Mouse (Mus musculus) neutrophil, adult 5-6 weeks (primary cell): ENCODE results near the gene Gm7138. TPM values are rescaled to one million over a fixed set of nuclear protein-coding genes. Genes with fewer than 3 reads are reported as not detected.
"Not testable (repeated sequence)": the region's sequence is repeated elsewhere in the genome, so short reads cannot be mapped to it uniquely, and the experiment has no call there.

Experiments
- ATAC-seq: fragments of 151-379, 151-347 bp; 2 replicates; pipeline ENCODE4 v1.8.0; 2017; ENCODE audit warnings: mild to moderate bottlenecking, moderate TSS enrichment; ENCODE audit not compliant: insufficient number of reproducible peaks, poor library complexity, low FRiP score, severe bottlenecking; ENCODE audit errors: extremely low read depth
- total RNA-seq: library from RNA; stranded (forward); fragments of 200-1000 nt; gene quantifications from 2 replicates; pipeline ENCODE4 v1.2.3, GENCODE M21; 2017

Gm7138 gene
- not detected in 2 replicates for total RNA-seq

DNA sequence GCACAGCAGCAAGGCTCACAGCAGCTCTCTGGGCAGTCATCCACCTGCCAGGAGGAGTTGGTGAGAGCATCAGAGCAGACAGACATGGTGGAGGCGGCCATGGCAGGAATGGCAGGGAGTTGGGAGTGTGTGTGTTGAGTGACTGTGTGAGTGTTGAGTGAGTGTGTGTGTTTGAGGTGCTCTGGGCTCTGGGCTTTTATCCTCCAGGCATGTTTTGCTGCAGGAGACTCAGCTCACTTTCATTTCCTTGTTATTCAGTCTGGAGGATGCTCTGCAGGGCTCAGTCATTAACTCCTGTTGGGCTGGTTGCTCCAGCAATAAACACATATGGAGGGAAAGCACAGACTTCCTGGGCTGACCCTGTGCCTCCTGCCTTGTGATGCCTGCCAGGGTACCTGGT lies at the start of gene Gm7138:
TSS of gene Gm7138 (minus strand) at position 101 of the 400 bp plus-strand sequence.
- ATAC-seq, result not testable (repeated sequence)

DNA sequence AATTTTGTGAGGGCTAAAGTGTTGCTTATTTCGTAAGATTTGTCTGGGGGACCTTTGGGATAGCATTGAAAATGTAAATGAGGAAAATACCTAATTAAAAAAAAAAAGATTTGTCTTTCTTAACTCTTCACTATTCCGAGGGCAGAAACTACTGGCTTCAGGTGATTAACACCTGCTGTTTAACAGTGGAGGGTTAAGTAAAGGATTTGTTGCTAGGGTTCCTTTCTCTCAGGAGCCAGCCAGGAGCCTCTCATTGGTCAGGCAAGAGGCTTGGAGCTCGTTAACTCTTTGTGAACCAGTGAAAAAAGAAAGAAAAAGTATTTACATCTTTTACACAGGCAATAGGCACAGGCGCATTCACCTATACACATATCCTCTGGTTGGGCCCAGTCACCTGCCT lies 42.5 kb upstream of the Gm7138 start:
- no peak for ATAC-seq

DNA sequence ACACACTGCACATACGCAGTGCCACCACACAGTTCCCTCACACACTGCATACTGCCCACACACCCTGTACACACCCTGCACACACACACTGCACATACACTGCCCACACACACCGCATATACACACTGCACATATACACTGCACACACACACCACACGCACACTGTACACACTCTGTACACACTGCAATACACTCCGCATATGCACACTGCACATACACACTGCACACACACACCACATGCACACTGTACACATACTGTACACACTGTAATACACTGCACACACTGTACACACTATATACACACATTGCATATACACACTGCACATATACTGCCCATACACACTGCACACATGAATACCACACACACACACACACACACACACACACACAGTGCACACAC lies 41.8 kb upstream of the Gm7138 start:
- ATAC-seq, result no peak

DNA sequence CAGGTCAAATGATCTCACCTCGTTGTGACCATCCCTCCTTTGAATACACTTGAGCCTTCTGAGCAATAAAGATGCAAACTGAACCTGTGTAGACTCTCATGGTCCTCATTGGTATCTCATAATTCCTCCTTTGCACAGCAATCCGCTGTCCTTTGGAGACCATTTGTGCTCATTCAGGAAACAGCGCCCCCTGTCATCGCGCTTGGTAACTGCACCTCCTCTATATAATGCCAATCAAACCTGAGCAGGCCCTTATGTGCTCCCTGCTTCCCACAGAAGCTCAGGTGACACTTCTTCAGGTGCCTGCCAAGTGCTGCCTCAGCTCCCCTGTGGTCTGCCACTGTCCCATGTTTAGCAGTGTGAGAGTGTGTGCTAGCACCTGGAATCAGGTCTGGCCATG lies 38.8 kb upstream of the Gm7138 start:
- ATAC-seq, result no peak

DNA sequence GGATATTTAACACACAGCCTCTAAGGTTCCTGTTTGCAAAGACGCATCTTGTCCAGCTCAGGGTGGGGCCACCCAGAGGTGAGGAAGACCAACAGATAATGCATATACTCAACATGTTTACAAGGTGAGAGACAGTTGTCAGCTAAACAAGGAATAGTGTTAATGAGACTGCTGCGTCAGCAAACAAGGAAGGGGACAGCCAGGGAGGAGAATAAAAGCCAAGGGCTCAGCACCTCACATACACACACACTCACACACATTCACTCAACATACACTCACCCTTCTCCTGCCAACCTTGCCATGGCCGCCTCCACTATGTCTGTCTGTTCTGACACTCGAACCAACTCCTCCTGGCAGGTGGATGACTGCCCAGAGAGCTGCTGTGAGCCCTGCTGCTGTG lies 37.6 kb upstream of the Gm7138 start, which contains the start of gene Gm2696:
TSS of gene Gm2696 (plus strand) at position 301 of the 400 bp plus-strand sequence.
- ATAC-seq, result no peak

DNA sequence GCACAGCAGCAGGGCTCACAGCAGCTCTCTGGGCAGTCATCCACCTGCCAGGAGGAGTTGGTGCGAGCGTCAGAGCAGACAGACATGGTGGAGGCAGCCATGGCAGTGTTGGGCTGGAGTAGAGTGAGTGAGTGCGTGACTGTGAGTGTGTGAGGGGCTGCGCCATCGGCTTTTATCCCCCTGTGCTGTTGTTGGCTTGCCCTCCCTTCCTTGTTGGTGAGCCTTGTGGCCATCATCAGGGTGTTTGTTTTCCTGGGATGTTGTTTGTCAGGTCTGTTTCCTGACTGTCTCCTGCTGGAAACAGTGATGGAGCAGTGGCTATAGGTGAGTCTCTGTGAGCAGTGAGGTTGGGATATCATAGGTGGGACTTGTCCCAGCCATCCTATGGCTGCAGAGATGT lies 35.0 kb upstream of the Gm7138 start, which contains the start of gene Gm9507:
TSS of gene Gm9507 (minus strand) at position 101 of the 400 bp plus-strand sequence.
- no peak for ATAC-seq

DNA sequence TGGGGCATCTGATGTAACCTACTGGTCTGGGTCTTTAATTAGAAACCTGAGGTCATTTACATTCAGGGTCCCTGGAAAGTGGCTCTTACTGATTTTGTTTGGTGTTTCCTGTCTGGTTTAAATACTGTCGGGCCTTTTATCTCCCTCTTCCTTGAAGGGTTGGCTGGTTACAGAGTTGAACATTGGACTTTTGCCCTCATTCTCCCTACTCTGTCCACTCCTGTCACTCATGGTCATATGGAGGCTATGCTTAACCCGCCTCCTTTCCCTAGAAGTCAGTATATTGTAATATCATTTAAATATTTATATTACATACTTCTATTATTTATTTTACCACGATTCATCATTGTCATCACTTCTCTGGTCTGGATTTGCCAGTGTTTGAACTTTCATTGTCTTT lies 27.4 kb upstream of the Gm7138 start:
- no peak for ATAC-seq

DNA sequence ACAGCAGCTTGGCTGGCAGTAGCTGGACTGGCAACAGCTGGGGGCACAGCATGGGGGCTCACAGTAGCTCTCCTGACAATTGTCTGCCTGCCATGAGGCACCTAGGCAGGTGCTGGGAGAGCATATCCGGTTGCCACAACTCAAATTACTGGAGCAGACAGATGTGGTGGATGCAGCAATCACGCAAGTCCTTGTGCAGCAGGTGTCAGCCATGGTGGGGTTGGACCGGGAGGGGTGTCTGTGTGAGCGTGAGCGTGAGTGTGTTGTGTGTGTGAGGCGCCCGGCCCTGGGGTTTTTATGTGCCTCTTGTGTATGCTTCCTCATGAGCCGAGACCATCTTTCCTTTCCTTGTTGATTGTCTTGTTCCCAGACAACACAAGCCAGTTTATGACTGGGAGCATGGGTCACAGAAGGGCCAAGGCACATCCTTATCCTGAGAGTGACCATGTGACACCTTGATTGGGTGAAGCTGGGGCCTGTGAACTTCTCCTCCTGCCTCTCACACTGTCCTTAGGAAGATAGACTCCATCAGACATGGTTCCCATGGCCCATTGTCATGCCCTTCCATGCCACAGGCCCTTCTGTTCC lies 22.3 kb upstream of the Gm7138 start, which contains the start of gene Gm19668:
TSS of gene Gm19668 (minus strand) at position 213 of the 588 bp plus-strand sequence.
- no peak for ATAC-seq

DNA sequence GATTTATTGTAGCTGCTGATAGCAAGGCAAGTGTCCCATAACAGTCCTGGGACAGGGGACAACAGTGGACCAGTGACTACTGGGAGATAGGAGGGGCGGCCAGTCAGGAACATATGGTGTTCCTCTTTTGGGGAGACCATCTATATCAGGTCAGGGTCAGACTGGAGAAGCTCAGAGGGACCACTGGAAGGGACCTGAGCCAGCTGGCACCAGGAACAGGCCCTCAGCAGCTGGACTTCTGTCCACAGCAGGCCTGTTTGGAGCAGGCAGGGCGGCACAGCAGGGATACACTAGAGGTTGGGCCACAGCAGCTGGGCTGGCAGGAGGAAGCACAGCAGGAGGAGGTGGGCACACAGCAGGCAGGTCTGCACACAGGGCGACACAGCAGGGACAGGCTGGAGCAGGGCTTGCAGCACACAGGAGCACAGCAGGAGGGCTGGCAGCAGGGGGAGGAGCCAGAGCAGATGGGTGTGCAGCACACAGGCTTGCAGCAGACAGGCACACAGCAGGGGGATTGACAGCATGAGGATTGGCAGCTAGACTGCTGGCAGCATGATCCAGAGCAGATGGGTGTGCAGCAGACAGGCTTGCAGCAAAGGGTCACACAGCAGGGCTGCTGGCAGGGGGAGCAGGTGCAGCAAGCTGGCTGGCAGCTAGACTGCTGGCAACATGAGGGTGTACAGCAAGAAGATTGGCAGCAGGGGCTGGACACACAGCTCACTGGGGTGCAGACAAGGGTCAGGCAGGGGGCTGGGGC lies 21.6 kb upstream of the Gm7138 start:
- not testable (repeated sequence) for ATAC-seq

DNA sequence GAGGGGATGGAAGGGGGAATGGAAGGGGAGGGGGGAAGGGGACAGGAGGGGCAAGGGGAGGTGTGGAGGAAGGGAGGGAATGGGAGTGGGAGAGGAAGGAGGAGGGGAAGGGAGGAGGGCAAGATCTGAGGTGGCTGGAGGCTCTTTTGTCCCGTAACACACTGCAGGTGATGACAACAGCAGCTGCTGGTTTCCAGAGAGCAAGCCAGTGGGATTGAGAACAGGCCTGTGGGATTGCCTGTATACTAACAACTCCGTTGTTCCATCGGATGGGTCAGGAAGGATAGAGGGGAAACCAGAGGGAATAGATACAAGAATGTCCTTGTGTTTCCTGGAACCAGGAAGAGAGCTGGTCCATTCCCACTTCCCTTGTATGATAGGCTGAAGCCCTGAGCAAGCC lies 20.9 kb upstream of the Gm7138 start:
- no peak for ATAC-seq

DNA sequence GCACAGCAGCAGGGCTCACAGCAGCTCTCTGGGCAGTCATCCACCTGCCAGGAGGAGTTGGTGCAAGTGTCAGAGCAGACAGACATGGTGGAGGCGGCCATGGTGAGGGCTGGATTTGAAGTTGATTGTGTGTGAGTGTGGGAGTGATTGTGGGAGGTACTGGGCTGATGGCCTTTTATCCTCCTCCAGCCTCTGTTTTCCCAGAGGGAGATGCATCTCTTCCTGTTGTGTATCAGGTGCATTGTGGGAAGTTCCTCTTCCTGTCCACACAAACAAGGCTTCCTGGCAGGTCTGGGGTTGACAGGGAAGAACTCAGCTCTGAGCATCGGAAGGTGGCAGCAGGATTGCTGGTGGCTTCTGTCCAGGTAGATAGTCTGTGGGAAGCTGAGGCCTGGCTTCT lies 18.2 kb upstream of the Gm7138 start, which contains the start of gene Gm9639:
TSS of gene Gm9639 (minus strand) at position 101 of the 400 bp plus-strand sequence.
- no peak for ATAC-seq

DNA sequence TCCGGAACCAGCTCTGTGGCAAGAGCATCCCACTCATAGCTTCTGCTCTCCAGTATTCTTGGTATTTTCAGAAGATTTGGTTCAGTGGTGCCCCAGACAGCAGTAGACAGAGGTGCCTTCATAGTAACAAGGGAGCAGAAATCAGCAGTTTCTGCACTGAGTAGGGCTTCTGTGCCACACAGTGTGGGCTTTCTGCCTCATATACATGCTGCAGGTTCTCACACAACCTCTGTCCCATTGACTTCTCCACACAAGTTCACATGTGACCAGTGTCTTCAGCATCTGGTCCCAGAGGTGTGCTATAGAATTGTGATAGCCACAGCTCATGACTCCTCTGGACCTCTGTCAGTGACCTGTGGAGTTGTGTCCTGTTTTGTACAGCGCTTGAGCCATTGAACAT lies 11.9 kb upstream of the Gm7138 start:
- no peak for ATAC-seq

DNA sequence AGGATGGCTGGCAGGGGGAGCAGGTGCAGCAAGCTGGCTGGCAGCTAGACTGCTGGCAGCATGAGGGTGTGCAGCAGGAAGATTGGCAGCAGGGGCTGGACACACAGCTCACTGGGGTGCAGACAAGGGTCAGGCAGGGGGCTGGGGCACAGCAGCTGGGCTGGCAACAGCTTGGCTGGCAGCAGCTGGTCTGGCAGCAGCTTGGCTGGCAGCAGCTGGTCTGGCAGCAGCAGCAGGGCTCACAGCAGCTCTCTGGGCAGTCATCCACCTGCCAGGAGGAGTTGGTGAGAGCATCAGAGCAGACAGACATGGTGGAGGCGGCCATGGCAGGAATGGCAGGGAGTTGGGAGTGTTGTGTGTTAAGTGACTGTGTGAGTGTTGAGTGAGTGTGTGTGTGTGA lies 11.1 kb upstream of the Gm7138 start, which contains the start of gene Gm7137:
TSS of gene Gm7137 (minus strand) at position 325 of the 400 bp plus-strand sequence.
- ATAC-seq, result not testable (repeated sequence)

DNA sequence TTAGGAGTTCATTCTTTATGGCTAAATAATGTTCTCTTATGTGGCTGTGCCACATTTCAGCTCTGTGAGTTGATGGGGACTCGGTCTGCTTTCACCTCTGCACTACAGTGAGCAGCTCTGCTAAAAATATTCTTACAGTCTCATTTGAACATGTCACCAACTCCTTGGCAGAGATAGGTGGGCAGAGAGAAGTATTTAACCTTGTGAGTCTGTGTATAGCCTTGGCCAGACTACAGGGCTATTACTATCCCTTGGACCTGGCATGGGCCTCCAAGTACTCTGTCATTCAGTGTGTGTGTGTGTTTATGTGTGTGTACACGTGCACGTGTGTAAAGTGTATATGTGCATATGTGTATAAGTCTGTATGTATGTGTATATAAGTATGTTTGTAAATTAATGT lies 6.7 kb upstream of the Gm7138 start:
- not testable (repeated sequence) for ATAC-seq

DNA sequence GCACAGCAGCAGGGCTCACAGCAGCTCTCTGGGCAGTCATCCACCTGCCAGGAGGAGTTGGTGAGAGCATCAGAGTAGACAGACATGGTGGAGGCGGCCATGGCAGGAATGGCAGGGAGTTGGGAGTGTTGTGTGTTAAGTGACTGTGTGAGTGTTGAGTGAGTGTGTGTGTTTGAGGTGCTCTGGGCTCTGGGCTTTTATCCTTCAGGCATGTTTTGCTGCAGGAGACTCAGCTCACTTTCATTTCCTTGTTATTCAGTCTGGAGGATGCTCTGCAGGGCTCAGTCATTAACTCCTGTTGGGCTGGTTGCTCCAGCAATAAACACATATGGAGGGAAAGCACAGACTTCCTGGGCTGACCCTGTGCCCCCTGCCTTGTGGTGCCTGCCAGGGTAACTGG lies 5.7 kb upstream of the Gm7138 start, which contains the start of gene Gm3250:
TSS of gene Gm3250 (minus strand) at position 101 of the 400 bp plus-strand sequence.
- not testable (repeated sequence) for ATAC-seq

DNA sequence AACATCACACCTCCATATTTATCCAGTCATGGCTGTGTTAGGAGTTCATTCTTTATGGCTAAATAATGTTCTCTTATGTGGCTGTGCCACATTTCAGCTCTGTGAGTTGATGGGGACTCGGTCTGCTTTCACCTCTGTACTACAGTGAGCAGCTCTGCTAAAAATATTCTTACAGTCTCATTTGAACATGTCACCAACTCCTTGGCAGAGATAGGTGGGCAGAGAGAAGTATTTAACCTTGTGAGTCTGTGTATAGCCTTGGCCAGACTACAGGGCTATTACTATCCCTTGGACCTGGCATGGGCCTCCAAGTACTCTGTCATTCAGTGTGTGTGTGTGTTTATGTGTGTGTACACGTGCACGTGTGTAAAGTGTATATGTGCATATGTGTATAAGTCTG lies 4.6 kb downstream of the Gm7138 start:
- ATAC-seq, result not testable (repeated sequence)

DNA sequence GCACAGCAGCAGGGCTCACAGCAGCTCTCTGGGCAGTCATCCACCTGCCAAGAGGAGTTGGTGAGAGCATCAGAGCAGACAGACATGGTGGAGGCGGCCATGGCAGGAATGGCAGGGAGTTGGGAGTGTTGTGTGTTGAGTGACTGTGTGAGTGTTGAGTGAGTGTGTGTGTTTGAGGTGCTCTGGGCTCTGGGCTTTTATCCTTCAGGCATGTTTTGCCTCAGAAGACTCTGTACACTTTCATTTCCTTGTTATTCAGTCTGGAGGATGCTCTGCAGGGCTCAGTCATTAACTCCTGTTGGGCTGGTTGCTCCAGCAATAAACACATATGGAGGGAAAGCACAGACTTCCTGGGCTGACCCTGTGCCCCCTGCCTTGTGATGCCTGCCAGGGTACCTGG lies 5.5 kb downstream of the Gm7138 start, which contains the start of gene Gm3238:
TSS of gene Gm3238 (minus strand) at position 101 of the 400 bp plus-strand sequence.
- ATAC-seq, result not testable (repeated sequence)

DNA sequence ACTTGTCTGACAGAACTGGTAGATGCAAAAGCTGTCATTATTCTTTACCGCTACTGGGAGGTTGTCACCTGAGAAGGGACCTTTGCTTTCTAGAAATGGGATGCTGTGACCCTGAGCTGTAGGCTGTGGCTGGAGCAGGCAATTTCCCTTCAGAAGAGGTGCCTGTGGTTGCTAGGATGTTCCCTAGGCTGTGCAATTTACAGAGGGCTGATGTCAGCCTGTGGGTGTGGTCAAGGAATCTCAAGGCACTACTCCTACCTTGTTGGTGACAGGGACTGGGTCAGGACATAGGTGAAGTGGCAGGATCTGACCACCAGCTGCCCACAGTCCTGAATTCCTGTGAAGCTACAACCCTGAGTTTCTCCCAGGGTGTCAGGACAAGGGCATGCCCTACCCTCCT lies 7.0 kb downstream of the Gm7138 start:
- ATAC-seq, result no peak

DNA sequence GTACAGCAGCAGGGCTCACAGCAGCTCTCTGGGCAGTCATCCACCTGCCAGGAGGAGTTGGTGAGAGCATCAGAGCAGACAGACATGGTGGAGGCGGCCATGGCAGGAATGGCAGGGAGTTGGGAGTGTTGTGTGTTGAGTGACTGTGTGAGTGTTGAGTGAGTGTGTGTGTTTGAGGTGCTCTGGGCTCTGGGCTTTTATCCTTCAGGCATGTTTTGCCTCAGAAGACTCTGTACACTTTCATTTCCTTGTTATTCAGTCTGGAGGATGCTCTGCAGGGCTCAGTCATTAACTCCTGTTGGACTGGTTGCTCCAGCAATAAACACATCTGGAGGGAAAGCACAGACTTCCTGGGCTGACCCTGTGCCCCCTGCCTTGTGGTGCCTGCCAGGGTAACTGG lies 17.2 kb downstream of the Gm7138 start, which contains the start of gene Gm3233:
TSS of gene Gm3233 (minus strand) at position 101 of the 400 bp plus-strand sequence.
- not testable (repeated sequence) for ATAC-seq

DNA sequence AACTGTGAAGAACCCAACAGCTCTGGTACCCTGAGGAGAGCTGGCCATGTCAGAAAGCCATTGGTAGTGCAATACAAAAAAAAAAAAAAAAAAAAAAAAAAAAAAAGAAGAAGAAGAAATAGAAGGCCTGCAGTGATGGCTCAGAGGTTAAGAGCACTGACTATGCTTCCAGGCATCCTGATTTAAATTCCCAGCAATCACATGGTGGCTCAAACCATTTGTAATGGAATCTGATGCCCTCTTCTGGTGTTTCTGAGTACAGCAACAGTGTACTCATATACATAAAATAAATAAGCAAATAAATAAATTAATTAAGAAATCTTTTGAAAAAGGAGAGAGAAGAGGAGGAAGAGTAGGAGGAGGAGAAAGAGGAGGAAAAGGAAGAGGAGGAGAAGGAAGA lies 23.3 kb downstream of the Gm7138 start:
- ATAC-seq, result no peak
